Mouse (Mus musculus) ES-E14 (cell line): ENCODE data around the gene Spop. TPM values are rescaled to one million over a fixed set of nuclear protein-coding genes. Genes with fewer than 3 reads are reported as not detected.
"Not testable (repeated sequence)": the region's sequence is repeated elsewhere in the genome, so short reads cannot be mapped to it uniquely, and the experiment has no call there.

Experiments used
- DNase-seq: peaks from one replicate; pipeline ENCODE4 v3.0.0-alpha.2; 2013; ENCODE audit warnings: low read depth, low spot score
- H3K27ac ChIP-seq: 2 replicates; pipeline ENCODE4 v1.5.1; 2012; ENCODE audit warnings: low read depth, mild to moderate bottlenecking, low read length, moderate library complexity, mixed read lengths; ENCODE audit not compliant: poor library complexity, insufficient read depth, severe bottlenecking
- H3K36me3 ChIP-seq: 2 replicates; pipeline ENCODE4 v1.6.1; 2012; ENCODE audit warnings: mild to moderate bottlenecking, low read length, moderate library complexity, mixed read lengths; ENCODE audit not compliant: control insufficient read depth, poor library complexity, insufficient read depth, severe bottlenecking
- H3K4me1 ChIP-seq, 2 experiments: fragments of 150-350 bp in 1 of 2; sonication (generic) in 1 of 2; 2 replicates each; pipeline ENCODE4 v1.6.1; 2012; ENCODE audit warnings: low read length in 2 of 2, mild to moderate bottlenecking in 1 of 2, mixed read lengths in 1 of 2; ENCODE audit not compliant: control insufficient read depth in 2 of 2, insufficient read depth in 2 of 2, poor library complexity in 1 of 2
- H3K4me3 ChIP-seq, 2 experiments: fragments of 150-350 bp in 1 of 2; sonication (generic) in 1 of 2; 2 replicates each; pipeline ENCODE4 v1.5.1; 2012; ENCODE audit warnings: low read length in 2 of 2, low read depth in 1 of 2, mild to moderate bottlenecking in 1 of 2, mixed read lengths in 1 of 2; ENCODE audit not compliant: insufficient read depth in 1 of 2, poor library complexity in 1 of 2, severe bottlenecking in 1 of 2
- H3K9ac ChIP-seq: 2 replicates; pipeline ENCODE4 v1.6.1; 2012; ENCODE audit warnings: low read depth, mild to moderate bottlenecking, low read length, mixed read lengths; ENCODE audit not compliant: poor library complexity, insufficient read depth, severe bottlenecking
- H3K9me3 ChIP-seq: fragments of 150-350 bp; sonication (generic); 2 replicates; pipeline ENCODE4 v1.6.1; 2012; ENCODE audit warnings: low read depth, mild to moderate bottlenecking, low read length; ENCODE audit not compliant: control insufficient read depth, insufficient read depth
- CHD2 ChIP-seq: IDR thresholded peaks from 2 replicates; pipeline ENCODE4 v1.6.1; 2014; ENCODE audit warnings: mild to moderate bottlenecking, low read depth, low read length, inconsistent platforms
- HCFC1 ChIP-seq: IDR thresholded peaks from 2 replicates; pipeline ENCODE4 v1.6.1; 2012; ENCODE audit warnings: low read length, inconsistent platforms, borderline replicate concordance; ENCODE audit not compliant: insufficient read depth
- MAFK ChIP-seq: IDR thresholded peaks from 2 replicates; pipeline ENCODE4 v1.6.1; 2014; ENCODE audit warnings: mild to moderate bottlenecking, low read depth, low read length, inconsistent platforms; ENCODE audit not compliant: insufficient read depth
- ZC3H11A ChIP-seq: IDR thresholded peaks from 2 replicates; pipeline ENCODE4 v1.6.1; 2012; ENCODE audit warnings: low read depth, mild to moderate bottlenecking, inconsistent platforms, low read length, borderline replicate concordance
- ZNF384 ChIP-seq: IDR thresholded peaks from 2 replicates; pipeline ENCODE4 v1.6.1; 2012; ENCODE audit warnings: low read depth, low read length, inconsistent platforms
- in situ Hi-C, 2 experiments: fragments of 600-800 bp; cut with MboI; formaldehyde crosslinking; loops; one replicate each; pipeline ENCODE4 v1.15.1; 2025; ENCODE audit warnings: low sequenced_read_pairs in 2 of 2, inconsistent platforms in 1 of 2; ENCODE audit not compliant: unreplicated experiment in 2 of 2
- total RNA-seq: library from RNA; depleted of rRNA; stranded (reverse); fragments of 300-350 nt; gene quantifications from 2 replicates; pipeline ENCODE4 v1.2.3, GENCODE M21; 2012

The Spop gene
- total RNA-seq, 1 experiment: 30.8 TPM

DNA sequence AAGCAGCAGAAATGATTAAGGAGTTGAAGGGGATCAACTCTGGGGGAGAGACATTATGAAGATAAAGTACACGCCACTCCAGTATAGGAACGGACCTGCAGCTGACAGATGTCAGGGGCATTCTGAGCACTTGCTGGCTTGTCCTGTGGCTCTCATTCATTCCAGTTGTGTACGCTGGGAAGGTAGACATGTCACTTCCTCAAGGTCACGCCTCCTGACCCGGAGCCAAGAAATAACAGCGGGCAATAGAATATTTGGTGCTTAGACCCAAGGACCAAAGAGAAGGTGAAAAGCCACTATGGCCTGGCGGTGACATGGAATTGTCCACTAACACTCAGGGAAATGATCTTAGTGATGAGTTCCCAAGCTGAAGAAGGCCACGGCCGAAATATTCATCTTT is 82.0 kb downstream of the Spop start:
- no peak for DNase-seq
- Histone ChIP-seq H3K4me3 (no peak overlapping the region), H3K27ac (no peak overlapping the region), H3K36me3 (peaks cover 8% of the 10 kb centered on the region; the same call in 1 of the 2 replicates), H3K4me1 (0 out of 4 replicates have a peak, but pooled peaks cover 0 to under 1% of the 10 kb centered on the region in 2 experiments), H3K9me3 (no peaks in the 10 kb centered on the region), H3K9ac (no peak overlapping the region)
- in situ Hi-C loops: no loop called here
- TF ChIP-seq ZNF384 (no peak), ZC3H11A (no peak), HCFC1 (no peak), CHD2 (no peak)

DNA sequence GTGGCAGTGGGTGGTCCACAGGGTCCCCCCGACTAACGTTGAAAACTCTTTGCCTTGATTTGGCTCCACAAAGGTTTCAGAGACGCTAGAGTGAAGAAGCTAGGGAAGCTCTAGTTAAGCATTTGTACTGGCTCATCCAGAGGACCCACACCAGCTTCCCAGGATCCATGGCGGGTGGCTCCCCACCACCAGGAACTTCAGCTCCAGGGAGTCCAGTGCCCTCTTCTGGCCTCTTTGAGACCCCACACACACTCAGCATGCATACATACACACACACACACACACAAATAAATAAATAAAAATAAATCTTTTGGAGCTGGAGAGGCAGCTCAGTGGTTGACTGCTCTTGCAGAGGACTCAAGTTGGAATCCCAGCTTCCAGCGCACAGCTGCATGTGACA is 84.0 kb downstream of the Spop start:
- in situ Hi-C loops: no loop called here
- Histone ChIP-seq H3K4me1 (peaks cover 0 to 7% of the 10 kb centered on the region in 2 experiments; a peak in 2 of 4 replicates), H3K9me3 (no peaks in the 10 kb centered on the region), H3K36me3 (peaks cover 5% of the 10 kb centered on the region; the same call in 1 of the 2 replicates), H3K27ac (no peak overlapping the region), H3K9ac (peak overlapping the region; percentile 30; the same call in 1 of the 2 replicates), H3K4me3 (peak overlapping the region; percentile 26 to 35; a peak in 3 of 4 replicates)
- TF ChIP-seq HCFC1 (0 out of 2 replicates have a peak, but pooled peaks have one; percentile 42), CHD2 (no peak)
- no peak for DNase-seq

DNA sequence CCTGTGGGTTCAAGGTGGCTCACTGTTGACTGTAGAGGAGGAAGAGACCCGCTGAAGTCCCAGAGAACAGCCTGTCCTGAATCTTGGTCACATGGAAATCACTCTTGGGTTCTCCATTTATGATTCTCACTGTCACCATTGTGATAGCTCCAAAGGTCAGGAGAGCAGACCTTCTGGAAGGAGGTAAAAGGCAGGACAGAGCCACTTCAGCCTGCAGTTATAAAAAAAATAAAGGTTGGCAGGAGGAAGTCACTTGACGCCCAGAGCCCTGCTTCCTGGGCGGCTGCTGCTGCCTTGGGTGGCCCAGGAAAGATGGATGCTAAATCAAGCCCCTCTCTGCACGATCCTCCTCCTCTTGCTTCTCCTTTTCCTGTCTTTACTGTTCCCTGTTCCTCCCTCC is 86.5 kb downstream of the Spop start:
- in situ Hi-C loops: loop anchor here in 1 of 2 experiments (25.0 kb wide), 1 partner anchor 388 kb away; the partner anchor contains the start of gene Dlx3
- TF ChIP-seq ZC3H11A: no peak
- no peak for TF ChIP-seq HCFC1
- no peak for TF ChIP-seq MAFK
- TF ChIP-seq CHD2: no peak
- no peak for TF ChIP-seq ZNF384
- H3K4me1 ChIP-seq: peaks cover 2 to 9% of the 10 kb centered on the region in 2 experiments; a peak in 2 of 4 replicates
- DNase-seq: no peak
- H3K36me3 ChIP-seq: no peaks in the 10 kb centered on the region
- no peaks in the 10 kb centered on the region for H3K9me3 ChIP-seq
- H3K27ac ChIP-seq: no peak overlapping the region
- no peak overlapping the region for H3K9ac ChIP-seq
- no peak overlapping the region for H3K4me3 ChIP-seq

DNA sequence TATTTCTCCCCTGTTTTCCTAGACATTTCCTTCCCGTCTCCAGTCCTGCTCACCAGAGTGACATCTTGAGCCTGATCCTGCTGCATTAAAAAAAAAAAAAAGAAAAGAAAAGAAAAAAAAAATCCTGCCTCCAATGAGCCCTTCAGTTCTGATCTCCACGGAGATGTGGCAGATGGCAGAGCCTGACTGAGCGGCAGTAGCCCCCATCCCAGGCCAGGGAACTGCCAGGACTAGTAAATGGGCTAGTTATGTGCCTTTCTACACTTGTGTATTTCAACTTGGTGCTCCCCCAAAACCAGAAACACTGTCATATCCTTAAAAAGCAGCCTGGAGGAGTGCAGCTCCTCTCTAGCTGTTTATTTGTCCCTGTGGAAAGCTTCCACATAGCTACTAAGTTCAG is 87.0 kb downstream of the Spop start:
- Histone ChIP-seq H3K9ac (no peak overlapping the region), H3K9me3 (no peaks in the 10 kb centered on the region), H3K4me3 (no peak overlapping the region), H3K4me1 (peaks cover 2 to 9% of the 10 kb centered on the region in 2 experiments; a peak in 2 of 4 replicates), H3K36me3 (no peaks in the 10 kb centered on the region), H3K27ac (no peak overlapping the region)
- TF ChIP-seq HCFC1 (no peak), ZNF384 (no peak), ZC3H11A (no peak), MAFK (no peak), CHD2 (no peak)
- DNase-seq: no peak
- in situ Hi-C loops: loop anchor here in 1 of 2 experiments (25.0 kb wide), 1 partner anchor 389 kb away; the partner anchor contains the start of gene Dlx3

DNA sequence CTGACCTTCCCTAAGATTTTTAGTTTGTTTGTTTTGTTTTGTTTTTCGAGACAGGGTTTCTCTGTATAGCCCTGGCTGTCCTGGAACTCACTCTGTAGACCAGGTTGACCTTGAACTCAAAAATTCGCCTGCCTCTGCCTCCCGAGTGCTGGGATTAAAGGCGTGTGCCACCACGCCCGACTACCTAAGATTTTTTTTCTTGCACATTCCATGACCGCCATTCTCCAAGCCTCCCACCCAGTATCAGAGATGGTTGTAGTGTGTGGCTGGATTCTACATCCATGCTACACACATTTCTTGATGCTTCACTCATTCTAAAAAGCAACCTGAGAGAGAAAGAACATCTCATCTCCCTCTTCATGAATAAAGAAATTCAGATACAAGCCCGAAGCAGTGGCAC is 87.9 kb downstream of the Spop start:
- not testable (repeated sequence) for H3K4me1 ChIP-seq, H3K9ac ChIP-seq, H3K4me3 ChIP-seq, H3K27ac ChIP-seq, DNase-seq, H3K36me3 ChIP-seq, H3K9me3 ChIP-seq
- in situ Hi-C loops: loop anchor here in 1 of 2 experiments (25.0 kb wide), 1 partner anchor 390 kb away; the partner anchor contains the start of gene Dlx3
- peak; percentile 66 for TF ChIP-seq ZNF384
